Mouse (Mus musculus) heart, embryonic 12.5 days (tissue): ENCODE data around the gene Atp13a2. TPM values are rescaled to one million over a fixed set of nuclear protein-coding genes. Genes with fewer than 3 reads are reported as not detected.

Source experiments
- ATAC-seq: fragments of 200-750 bp; cut with Nextera tagmentation; 2 replicates; pipeline ENCODE4 v1.8.0; 2017; ENCODE audit warnings: moderate TSS enrichment, moderate library complexity; ENCODE audit not compliant: insufficient number of reproducible peaks, low FRiP score
- H3K27ac ChIP-seq: fragments of 300-500 bp; sonication (generic); 2 replicates; pipeline ENCODE4 v1.5.1; 2016; ENCODE audit warnings: mild to moderate bottlenecking, moderate library complexity; ENCODE audit not compliant: poor library complexity, severe bottlenecking
- H3K27me3 ChIP-seq: fragments of 300-500 bp; sonication (generic); replicated peaks from 2 replicates; pipeline ENCODE4 v1.6.1; 2016; ENCODE audit warnings: mild to moderate bottlenecking, moderate library complexity
- H3K36me3 ChIP-seq: fragments of 300-500 bp; sonication (generic); 2 replicates; pipeline ENCODE4 v1.6.1; 2016; ENCODE audit warnings: mild to moderate bottlenecking, moderate library complexity
- H3K4me1 ChIP-seq: fragments of 300-500 bp; sonication (generic); replicated peaks from 2 replicates; pipeline ENCODE4 v1.6.1; 2016; ENCODE audit warnings: mild to moderate bottlenecking
- H3K4me2 ChIP-seq: fragments of 300-500 bp; sonication (generic); 2 replicates; pipeline ENCODE4 v1.6.1; 2016; ENCODE audit warnings: mild to moderate bottlenecking, moderate library complexity
- H3K4me3 ChIP-seq: fragments of 300-500 bp; sonication (generic); 2 replicates; pipeline ENCODE4 v1.5.1; 2016; ENCODE audit warnings: mild to moderate bottlenecking
- H3K9ac ChIP-seq: fragments of 300-500 bp; sonication (generic); 2 replicates; pipeline ENCODE4 v1.6.1; 2016; ENCODE audit warnings: mild to moderate bottlenecking, moderate library complexity
- H3K9me3 ChIP-seq: fragments of 300-500 bp; sonication (generic); replicated peaks from 2 replicates; pipeline ENCODE4 v1.6.1; 2016; ENCODE audit warnings: mild to moderate bottlenecking, moderate library complexity
- WGBS: fragments of 180-500 bp; shearing (Covaris S2); methylation state at CpG from one replicate; pipeline ENCODE4 v1.1.7; 2016; 5-methylcytosine and 5-hydroxymethylcytosine counted together
- polyA plus RNA-seq: library from polyadenylated mRNA; unstranded; fragments of >200 nt; fragmentation: Nextera tagmentation; extraction: Ambion mirVana; gene quantifications from 2 replicates; pipeline ENCODE4 v1.2.1, GENCODE M21; 2016

Atp13a2 gene
- polyA plus RNA-seq, 1 experiment from 2014 or later: 35.6 TPM

GRCm38 (mm10) chr4:141048810-141049475 lies 62.3 kb downstream of the Atp13a2 start:
- Histone ChIP-seq H3K36me3 (peaks cover 35% of the 10 kb centered on the region), H3K4me3 (no peak overlapping the region), H3K4me2 (no peak overlapping the region), H3K27me3 (no peaks in the 10 kb centered on the region), H3K9me3 (no peaks in the 10 kb centered on the region), H3K4me1 (peaks cover 21% of the 10 kb centered on the region), H3K27ac (no peak overlapping the region), H3K9ac (no peak overlapping the region)
- no peak for ATAC-seq
- WGBS: 85% methylated on average over 17 of the region's 17 CpGs

GRCm38 (mm10) chr4:141049476-141049835 lies 62.8 kb downstream of the Atp13a2 start:
- Histone ChIP-seq H3K27ac (no peak overlapping the region), H3K4me2 (no peak overlapping the region), H3K27me3 (no peaks in the 10 kb centered on the region), H3K4me1 (peaks cover 25% of the 10 kb centered on the region), H3K9me3 (no peaks in the 10 kb centered on the region), H3K4me3 (no peak overlapping the region), H3K9ac (no peak overlapping the region), H3K36me3 (peaks cover 36% of the 10 kb centered on the region)
- WGBS: 62% methylated on average over 4 of the region's 4 CpGs
- ATAC-seq: no peak

- no peak overlapping the region for H3K4me2 ChIP-seq
- peaks cover 37% of the 10 kb centered on the region for H3K36me3 ChIP-seq
- WGBS: 83% methylated on average over 12 of the region's 12 CpGs
- ATAC-seq: no peak
- no peak overlapping the region for H3K4me3 ChIP-seq
- no peaks in the 10 kb centered on the region for H3K27me3 ChIP-seq
- 0 out of 2 replicates have a peak overlapping the region, but pooled peaks have one; percentile 61 for H3K9ac ChIP-seq
- H3K4me1 ChIP-seq: peaks cover 19% of the 10 kb centered on the region
- H3K27ac ChIP-seq: 0 out of 2 replicates have a peak overlapping the region, but pooled peaks have one; percentile 55
- no peaks in the 10 kb centered on the region for H3K9me3 ChIP-seq
These were observed 65.8 kb downstream of the Atp13a2 start for GRCm38 (mm10) chr4:141052442-141052841.

GRCm38 (mm10) chr4:141053138-141053537 lies 66.5 kb downstream of the Atp13a2 start:
- 43% methylated on average over 8 of the region's 8 CpGs for WGBS
- peaks cover 19% of the 10 kb centered on the region for H3K4me1 ChIP-seq
- ATAC-seq: peak; percentile 6; the same call in 1 of the 2 replicates
- peaks cover 36% of the 10 kb centered on the region for H3K36me3 ChIP-seq
- no peaks in the 10 kb centered on the region for H3K27me3 ChIP-seq
- H3K4me3 ChIP-seq: no peak overlapping the region
- H3K4me2 ChIP-seq: peak overlapping the region; percentile 49
- H3K27ac ChIP-seq: peak overlapping the region; percentile 55
- H3K9me3 ChIP-seq: no peaks in the 10 kb centered on the region
- H3K9ac ChIP-seq: peak overlapping the region; percentile 61

- H3K9ac ChIP-seq: peak overlapping the region; percentile 61
- H3K4me3 ChIP-seq: no peak overlapping the region
- H3K36me3 ChIP-seq: peaks cover 36% of the 10 kb centered on the region
- 37% methylated on average over 17 of the region's 17 CpGs for WGBS
- peak; percentile 10; the same call in 1 of the 2 replicates for ATAC-seq
- H3K9me3 ChIP-seq: no peaks in the 10 kb centered on the region
- H3K4me2 ChIP-seq: peak overlapping the region; percentile 49
- H3K27me3 ChIP-seq: no peaks in the 10 kb centered on the region
- H3K4me1 ChIP-seq: peaks cover 19% of the 10 kb centered on the region
- peak overlapping the region; percentile 55 for H3K27ac ChIP-seq
These were observed 67.0 kb downstream of the Atp13a2 start for GRCm38 (mm10) chr4:141053568-141054161.

Other genes starting within 250 kb of the Atp13a2 start
- gene Padi6, start 244.2 kb upstream of the Atp13a2 start, polyA plus RNA-seq: not detected in 2 replicates
- 2.1 and 2.5 TPM in 2 replicates for gene Padi4, start 212.6 kb upstream of the Atp13a2 start, polyA plus RNA-seq
- gene Padi3, start 176.2 kb upstream of the Atp13a2 start, polyA plus RNA-seq: 0.45 and 0.50 TPM in 2 replicates
- gene Padi1, start 141.1 kb upstream of the Atp13a2 start, polyA plus RNA-seq: 0.10 and 0.28 TPM in 2 replicates
- gene Padi2, start 80.5 kb upstream of the Atp13a2 start, polyA plus RNA-seq: 3.3 and 4.1 TPM in 2 replicates
- 746 and 756 TPM in 2 replicates for gene Sdhb, start 25.7 kb upstream of the Atp13a2 start, polyA plus RNA-seq
- 245 and 246 TPM in 2 replicates for gene Mfap2, start 23.5 kb downstream of the Atp13a2 start, polyA plus RNA-seq
- 6.3 and 6.7 TPM in 2 replicates for gene Crocc, start 73.7 kb downstream of the Atp13a2 start, polyA plus RNA-seq
- gene Necap2, start 91.5 kb downstream of the Atp13a2 start, polyA plus RNA-seq: 43.2 and 44.3 TPM in 2 replicates
- gene Spata21, start 101.5 kb downstream of the Atp13a2 start, polyA plus RNA-seq: not detected in 2 replicates
- gene Szrd1, start 152.9 kb downstream of the Atp13a2 start, polyA plus RNA-seq: 32.9 and 33.4 TPM in 2 replicates
- 18.2 and 20.0 TPM in 2 replicates for gene Fbxo42, start 161.0 kb downstream of the Atp13a2 start, polyA plus RNA-seq
- 2.0 and 2.3 TPM in 2 replicates for gene Rsg1, start 227.1 kb downstream of the Atp13a2 start, polyA plus RNA-seq